Mouse (Mus musculus) spleen, postnatal 14 days (tissue): ENCODE results near the gene Mef2c.

Experiments used
- DNase-seq, 2 experiments: peaks; one replicate each; pipeline ENCODE4 v3.0.0; 2021 to 2022; ENCODE audit warnings: low spot score in 2 of 2

Gene Mef2c

GRCm38 (mm10) chr13:83524159-83524901 is 20.5 kb downstream of the Mef2c start:
- peak in 1 of 2 experiments; percentile 42 for DNase-seq

DNA sequence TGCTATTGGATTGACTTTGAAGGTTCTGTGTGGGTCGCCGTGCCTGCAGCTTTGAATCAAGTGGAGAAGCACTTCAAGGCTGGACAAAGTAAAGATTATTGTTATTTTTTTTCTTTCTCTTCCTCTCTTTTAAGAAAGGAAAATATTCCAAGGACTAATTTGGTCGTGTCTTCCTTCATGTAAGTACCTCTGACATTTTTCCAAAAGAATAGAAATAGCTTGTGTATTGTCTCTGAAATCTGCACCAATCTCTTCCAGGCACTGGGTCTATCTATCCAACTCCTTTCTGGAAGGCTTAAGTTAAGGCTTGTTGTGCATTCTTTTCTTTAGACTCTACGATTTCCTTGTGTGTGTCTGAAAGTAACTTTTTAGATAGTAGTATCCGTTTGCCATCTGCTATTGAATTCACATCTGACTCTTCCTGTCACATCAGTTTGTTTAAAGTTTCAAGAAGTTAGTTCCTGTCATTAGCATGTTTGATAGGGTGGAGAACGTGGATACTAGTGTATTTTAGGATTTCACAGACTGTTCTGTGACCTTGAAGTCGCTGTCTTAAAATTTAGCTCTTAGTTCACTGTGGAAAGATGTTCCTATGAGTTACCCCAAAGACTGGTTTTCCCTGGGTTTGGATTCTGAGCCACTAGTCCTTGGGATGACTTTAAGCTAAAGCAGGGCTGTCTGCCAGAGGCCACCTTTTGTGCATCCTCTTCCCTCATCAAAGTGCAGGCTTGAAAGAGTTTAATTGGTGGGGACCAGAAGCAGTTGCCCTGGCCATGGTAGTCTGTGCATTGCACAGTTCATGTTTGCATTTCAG is 21.3 kb downstream of the Mef2c start:
- no peak for DNase-seq

DNA sequence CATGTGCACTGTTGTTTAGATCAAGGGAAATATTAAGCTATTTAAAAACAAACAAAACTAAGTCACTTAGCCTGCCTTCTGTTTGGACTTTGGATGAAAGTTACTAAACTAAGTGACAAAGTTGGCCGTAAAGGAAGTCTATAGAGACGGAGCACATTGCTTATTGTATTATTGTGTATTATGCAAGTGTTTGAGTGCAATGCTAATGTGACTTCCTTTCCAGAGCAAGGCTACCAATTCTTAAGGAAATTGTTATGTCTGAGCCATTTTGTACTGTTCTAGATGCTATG is 21.8 kb downstream of the Mef2c start:
- no peak for DNase-seq

- no peak for DNase-seq
Measured at GRCm38 (mm10) chr13:83526066-83526465, 22.2 kb downstream of the Mef2c start.

- no peak for DNase-seq
Measured at GRCm38 (mm10) chr13:83527921-83528320, 24.1 kb downstream of the Mef2c start.

GRCm38 (mm10) chr13:83529729-83530314 is 26.0 kb downstream of the Mef2c start:
- no peak for DNase-seq

- no peak for DNase-seq
Measured at GRCm38 (mm10) chr13:83530889-83531288, 27.1 kb downstream of the Mef2c start.

DNA sequence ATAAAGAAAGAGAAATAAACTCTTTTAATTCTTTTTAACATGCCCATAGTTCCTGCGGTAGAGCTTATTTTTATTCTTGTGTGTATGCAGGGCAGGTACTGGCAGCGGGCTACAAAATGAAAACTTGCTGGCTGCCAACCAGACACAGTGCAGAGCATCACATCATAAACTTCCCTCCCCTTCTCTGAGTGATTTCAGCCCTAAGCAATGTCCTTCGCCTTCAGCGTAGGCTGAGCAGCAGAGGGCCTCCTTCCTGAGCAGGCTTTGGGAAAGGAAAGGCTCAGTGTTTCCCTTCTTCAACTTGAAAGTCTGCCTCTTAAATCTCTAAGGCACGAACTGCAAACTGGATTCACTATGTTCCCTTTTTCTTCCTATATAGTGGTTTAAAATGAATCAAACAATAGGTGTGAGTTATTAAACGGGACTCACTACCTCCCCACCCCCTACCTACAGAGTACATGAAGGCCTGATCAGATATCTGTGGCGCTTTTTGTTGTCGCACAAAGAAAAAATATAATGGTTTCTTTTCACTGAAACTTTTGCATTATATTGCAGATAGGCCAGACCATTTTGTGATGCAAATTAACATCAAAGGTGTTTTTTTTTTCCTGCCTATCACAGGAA is 28.2 kb downstream of the Mef2c start:
- DNase-seq = no peak

- no peak for DNase-seq
Measured at GRCm38 (mm10) chr13:83536361-83536760, 32.5 kb downstream of the Mef2c start.

DNA sequence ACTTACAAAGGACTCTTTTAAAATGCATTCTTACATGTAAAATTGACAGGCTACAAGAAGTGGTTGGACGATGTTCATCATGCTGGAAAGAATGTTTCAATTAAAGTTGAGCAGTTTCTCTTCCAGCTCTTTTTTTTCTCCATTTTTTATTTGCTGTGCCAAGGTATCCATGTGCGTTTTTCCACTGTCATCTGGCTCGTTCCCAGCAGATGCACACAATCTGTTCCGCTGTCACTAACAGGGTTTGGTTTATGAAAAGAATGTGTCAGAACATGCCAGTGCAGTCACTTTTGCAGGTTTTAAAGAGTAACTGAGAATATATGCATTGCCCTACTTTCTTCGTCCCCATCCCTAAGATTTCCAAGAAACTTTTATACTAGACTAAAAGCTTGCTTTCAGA is 33.3 kb downstream of the Mef2c start:
- no peak for DNase-seq

GRCm38 (mm10) chr13:83539921-83540320 is 36.1 kb downstream of the Mef2c start:
- DNase-seq = no peak

GRCm38 (mm10) chr13:83542666-83543065 is 38.8 kb downstream of the Mef2c start:
- DNase-seq = no peak

- no peak for DNase-seq
Measured at GRCm38 (mm10) chr13:83544707-83545106, 40.9 kb downstream of the Mef2c start.

GRCm38 (mm10) chr13:83546876-83547275 is 43.0 kb downstream of the Mef2c start:
- DNase-seq = no peak

GRCm38 (mm10) chr13:83551259-83551658 is 47.4 kb downstream of the Mef2c start:
- no peak for DNase-seq

DNA sequence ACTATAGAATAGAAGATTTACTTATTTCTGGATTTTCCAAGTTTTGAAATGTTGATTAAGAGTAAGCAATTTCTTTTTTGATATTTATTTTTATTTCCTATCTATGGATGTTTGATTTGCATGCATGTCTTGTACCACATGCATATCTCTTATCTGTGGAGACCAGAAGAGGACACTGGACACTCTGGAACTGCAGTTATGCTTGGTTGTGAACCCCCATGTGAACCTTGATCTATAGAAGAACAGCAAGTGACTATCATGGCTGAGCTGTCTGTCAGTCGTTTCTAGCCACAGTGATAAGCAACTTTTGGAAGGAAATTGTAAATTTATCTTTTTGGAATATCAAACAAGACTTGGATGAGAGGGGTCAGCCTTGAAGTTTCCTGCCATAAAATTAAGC is 48.2 kb downstream of the Mef2c start:
- DNase-seq = no peak

DNA sequence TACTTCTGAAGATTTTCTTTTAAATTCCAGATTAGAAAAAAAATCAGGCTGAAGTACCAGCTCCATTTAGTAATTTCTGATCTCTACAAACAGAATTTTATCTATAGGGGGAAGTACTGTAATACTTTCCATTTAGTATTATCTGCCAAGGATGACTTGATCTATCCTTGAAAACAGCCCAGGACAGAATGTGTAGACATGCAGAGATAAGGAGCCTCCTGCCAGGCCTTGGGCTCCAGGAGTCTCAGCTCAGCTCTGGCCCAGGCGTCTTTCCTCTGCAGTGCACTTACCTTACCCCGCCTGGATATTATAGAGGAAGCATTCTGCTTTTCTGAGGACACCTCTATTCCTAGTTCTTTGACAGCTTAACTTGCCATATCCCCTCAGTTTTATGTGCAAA is 59.4 kb downstream of the Mef2c start:
- DNase-seq = no peak

DNA sequence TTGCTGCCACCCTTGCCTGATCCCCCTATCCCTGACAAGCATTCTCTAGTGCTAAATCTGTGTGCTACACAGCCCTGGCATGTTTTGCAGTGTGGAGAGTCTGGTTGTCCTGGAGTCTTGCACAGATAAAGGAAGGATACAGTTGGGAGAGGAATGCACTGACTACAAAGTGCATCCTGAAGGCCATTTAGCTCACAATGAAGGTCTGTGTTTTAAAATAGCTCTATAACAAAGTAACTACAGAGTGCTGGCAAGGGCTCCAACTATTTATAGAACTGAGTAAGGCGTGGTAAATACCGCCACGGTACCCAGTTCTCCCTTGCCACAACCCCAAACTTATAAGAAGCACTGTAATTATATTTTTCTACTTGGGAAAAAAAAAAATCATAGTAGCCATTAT is 61.9 kb downstream of the Mef2c start:
- DNase-seq = no peak

- DNase-seq = no peak
Measured at GRCm38 (mm10) chr13:83566180-83566579, 62.3 kb downstream of the Mef2c start.

GRCm38 (mm10) chr13:83566834-83567534 is 63.1 kb downstream of the Mef2c start:
- no peak for DNase-seq

- DNase-seq = no peak
Measured at GRCm38 (mm10) chr13:83567681-83568080, 63.8 kb downstream of the Mef2c start.

GRCm38 (mm10) chr13:83568759-83569256 is 65.0 kb downstream of the Mef2c start:
- no peak for DNase-seq
